Mouse (Mus musculus) heart, embryonic 14.5 days (tissue): ENCODE measurements around the gene Tpd52l1. TPM values are rescaled to one million over a fixed set of nuclear protein-coding genes. Genes with fewer than 3 reads are reported as not detected.
A peak's percentile ranks its signal among the peaks of the same experiment; 100 is the strongest.

Experiments used
- ATAC-seq: fragments of 200-750 bp; cut with Nextera tagmentation; 2 replicates; pipeline ENCODE4 v1.8.0; 2017; ENCODE audit warnings: low read depth, moderate TSS enrichment; ENCODE audit not compliant: insufficient number of reproducible peaks, insufficient read depth, low FRiP score
- H3K27ac ChIP-seq, 2 experiments: fragments of 200-500 bp in 1 of 2; fragments of 300-500 bp in 1 of 2; sonication (generic) in 1 of 2; replicated peaks in 1 of 2; 2 replicates each; pipeline ENCODE4 v1.5.1; 2012 to 2014; ENCODE audit warnings: low read depth in 2 of 2, low read length in 2 of 2, control low read depth in 1 of 2, mild to moderate bottlenecking in 1 of 2, mixed read lengths in 1 of 2; ENCODE audit not compliant: control insufficient read depth in 1 of 2, insufficient read depth in 1 of 2
- H3K27me3 ChIP-seq: fragments of 300-500 bp; sonication (generic); 2 replicates; pipeline ENCODE4 v1.6.1; 2014; ENCODE audit warnings: mild to moderate bottlenecking, low read length, control low read depth; ENCODE audit not compliant: control insufficient read depth, insufficient read depth
- H3K36me3 ChIP-seq: fragments of 300-500 bp; sonication (generic); 2 replicates; pipeline ENCODE4 v1.6.1; 2014; ENCODE audit warnings: mild to moderate bottlenecking, control low read depth, low read length, mixed read lengths; ENCODE audit not compliant: control insufficient read depth, insufficient read depth
- H3K4me1 ChIP-seq, 2 experiments: fragments of 200-500 bp in 1 of 2; fragments of 300-500 bp in 1 of 2; sonication (generic) in 1 of 2; 2 replicates each; pipeline ENCODE4 v1.6.1; 2012 to 2014; ENCODE audit warnings: low read length in 2 of 2, control low read depth in 1 of 2, mixed read lengths in 1 of 2; ENCODE audit not compliant: control insufficient read depth in 2 of 2, insufficient read depth in 2 of 2
- H3K4me2 ChIP-seq: fragments of 300-500 bp; sonication (generic); 2 replicates; pipeline ENCODE4 v1.6.1; 2014; ENCODE audit warnings: mild to moderate bottlenecking, low read length
- H3K4me3 ChIP-seq, 2 experiments: fragments of 200-500 bp in 1 of 2; fragments of 300-500 bp in 1 of 2; sonication (generic) in 1 of 2; 2 replicates each; pipeline ENCODE4 v1.5.1; 2012 to 2014; ENCODE audit warnings: low read length in 2 of 2, mild to moderate bottlenecking in 2 of 2, control low read depth in 1 of 2, low read depth in 1 of 2, moderate library complexity in 1 of 2; ENCODE audit not compliant: control insufficient read depth in 1 of 2, insufficient read depth in 1 of 2
- H3K9ac ChIP-seq: fragments of 300-500 bp; sonication (generic); 2 replicates; pipeline ENCODE4 v1.6.1; 2014; ENCODE audit warnings: mild to moderate bottlenecking, low read length
- H3K9me3 ChIP-seq: fragments of 300-500 bp; sonication (generic); 2 replicates; pipeline ENCODE4 v1.6.1; 2016; ENCODE audit warnings: low read length, control low read depth; ENCODE audit not compliant: control insufficient read depth
- WGBS: fragments of 180-500 bp; shearing (Covaris S2); extraction: QIAGEN DNeasy Blood & Tissue Kit; methylation state at CpG from one replicate; pipeline ENCODE4 v1.1.7; 2014; 5-methylcytosine and 5-hydroxymethylcytosine counted together
- polyA plus RNA-seq: library from polyadenylated mRNA; unstranded; fragments of >200 nt; fragmentation: Nextera tagmentation; extraction: Ambion mirVana; gene quantifications from 2 replicates; pipeline ENCODE4 v1.2.1, GENCODE M21; 2014

Tpd52l1 gene
- polyA plus RNA-seq: 16.4 and 18.9 TPM in 2 replicates

GRCm38 (mm10) chr10:31445291-31446124 lies at the start of gene Tpd52l1:
TSS of gene Tpd52l1 (minus strand) at chr10:31445958.
- Histone ChIP-seq H3K36me3 (no peaks in the 10 kb centered on the region), H3K9ac (peak within 1 kb of the TSS; percentile 71), H3K4me3 (peak within 1 kb of the TSS; percentile 67), H3K4me1 (peaks cover 0 to 4% of the 10 kb centered on the region in 2 experiments; a peak in 1 of 4 replicates), H3K4me2 (peak within 1 kb of the TSS; percentile 92), H3K27ac (no peak within 1 kb of the TSS), H3K27me3 (no peaks in the 10 kb centered on the region), H3K9me3 (no peaks in the 10 kb centered on the region)
- 2% methylated on average over 59 of the region's 59 CpGs for WGBS
- ATAC-seq: peak; percentile 94

- H3K36me3 ChIP-seq: no peaks in the 10 kb centered on the region
- H3K4me1 ChIP-seq: no peaks in the 10 kb centered on the region
- no peaks in the 10 kb centered on the region for H3K27me3 ChIP-seq
- H3K4me2 ChIP-seq: no peak overlapping the region
- no peak overlapping the region for H3K9ac ChIP-seq
- no peak overlapping the region for H3K4me3 ChIP-seq
- ATAC-seq: no peak
- 88% methylated on average over 1 of the region's 1 CpGs for WGBS
- H3K27ac ChIP-seq: no peak overlapping the region
- H3K9me3 ChIP-seq: no peaks in the 10 kb centered on the region
Measured at GRCm38 (mm10) chr10:31494296-31494695, 48.5 kb upstream of the Tpd52l1 start.

- H3K4me2 ChIP-seq: no peak overlapping the region
- H3K4me3 ChIP-seq: no peak overlapping the region
- no peak overlapping the region for H3K27ac ChIP-seq
- H3K9me3 ChIP-seq: no peaks in the 10 kb centered on the region
- H3K27me3 ChIP-seq: no peaks in the 10 kb centered on the region
- WGBS: 55% methylated on average over 10 of the region's 10 CpGs
- no peaks in the 10 kb centered on the region for H3K36me3 ChIP-seq
- H3K4me1 ChIP-seq: no peaks in the 10 kb centered on the region; a peak in 1 of 4 replicates
- no peak overlapping the region for H3K9ac ChIP-seq
- no peak for ATAC-seq
Measured at GRCm38 (mm10) chr10:31467043-31467898, 21.5 kb upstream of the Tpd52l1 start.

- H3K27me3 ChIP-seq: no peaks in the 10 kb centered on the region
- 85% methylated on average over 6 of the region's 6 CpGs for WGBS
- H3K27ac ChIP-seq: no peak overlapping the region
- no peaks in the 10 kb centered on the region for H3K36me3 ChIP-seq
- ATAC-seq: no peak
- no peak overlapping the region for H3K4me3 ChIP-seq
- no peaks in the 10 kb centered on the region; a peak in 1 of 4 replicates for H3K4me1 ChIP-seq
- no peak overlapping the region for H3K4me2 ChIP-seq
- no peak overlapping the region for H3K9ac ChIP-seq
- no peaks in the 10 kb centered on the region for H3K9me3 ChIP-seq
Measured at GRCm38 (mm10) chr10:31465840-31466541, 20.2 kb upstream of the Tpd52l1 start.

GRCm38 (mm10) chr10:31465424-31465823 lies 19.7 kb upstream of the Tpd52l1 start:
- Histone ChIP-seq H3K9me3 (no peaks in the 10 kb centered on the region), H3K9ac (no peak overlapping the region), H3K27me3 (no peaks in the 10 kb centered on the region), H3K4me1 (no peaks in the 10 kb centered on the region; a peak in 1 of 4 replicates), H3K27ac (no peak overlapping the region), H3K36me3 (no peaks in the 10 kb centered on the region), H3K4me3 (no peak overlapping the region), H3K4me2 (no peak overlapping the region)
- ATAC-seq: no peak
- 57% methylated on average over 4 of the region's 4 CpGs for WGBS

- Histone ChIP-seq H3K27me3 (no peaks in the 10 kb centered on the region), H3K4me3 (no peak overlapping the region), H3K36me3 (no peaks in the 10 kb centered on the region), H3K9ac (no peak overlapping the region), H3K9me3 (no peaks in the 10 kb centered on the region), H3K27ac (no peak overlapping the region), H3K4me2 (no peak overlapping the region), H3K4me1 (no peaks in the 10 kb centered on the region; a peak in 1 of 4 replicates)
- 87% methylated on average over 2 of the region's 2 CpGs for whole genome bisulfite sequencing
- ATAC-seq: no peak
Measured at GRCm38 (mm10) chr10:31463044-31463443, 17.3 kb upstream of the Tpd52l1 start.

- 56% methylated on average over 1 of the region's 1 CpGs for WGBS
- H3K4me1 ChIP-seq: no peaks in the 10 kb centered on the region
- no peak overlapping the region for H3K4me2 ChIP-seq
- no peaks in the 10 kb centered on the region for H3K27me3 ChIP-seq
- no peaks in the 10 kb centered on the region for H3K9me3 ChIP-seq
- no peak overlapping the region for H3K4me3 ChIP-seq
- no peak overlapping the region for H3K9ac ChIP-seq
- no peak for ATAC-seq
- H3K27ac ChIP-seq: no peak overlapping the region
- H3K36me3 ChIP-seq: no peaks in the 10 kb centered on the region
Measured at GRCm38 (mm10) chr10:31456806-31457205, 11.0 kb upstream of the Tpd52l1 start.
